27 mouse cellular contexts compared by ENCODE assay signal in genomic region chr2:138027411-138027810, GRCm38 (mm10).
"Had no signal": no experiment of that assay in that cellular context is flagged by ENCODE, and none has a peak within 500 bp of the region (broad histone marks: within the 10 kb centered on the region; RNA-seq: fewer than 3 reads in every experiment).

No protein-coding gene starts in this region.

- H3K4me3 ChIP-seq: embryonic facial prominence, embryonic 10.5 days; embryonic facial prominence, embryonic 12.5 days; embryonic facial prominence, embryonic 13.5 days; embryonic facial prominence, embryonic 15.5 days; erythroblast, embryonic 14.5 days; forebrain, embryonic 10.5 days; forebrain, embryonic 12.5 days; forebrain, embryonic 13.5 days; forebrain, embryonic 15.5 days; gastrocnemius, adult 2 months; heart, adult 2 months had no signal

- DNase-seq: cerebellum, adult 9-10 months; cerebellum, adult 9-11 months; cerebellum, postnatal 10 days; cerebellum, postnatal 14 days; cerebellum, postnatal 25 days; cerebellum, postnatal 36 days; embryo, embryonic 11 days; forebrain, postnatal 0 days; gastrocnemius, adult 2 months; gastrocnemius, postnatal 10 days; gastrocnemius, postnatal 14 days; gastrocnemius, postnatal 25 days; gastrocnemius, postnatal 36 days; heart, adult 11 months; heart, adult 18-20 months; heart, adult 2 months had no signal

- H3K36me3 ChIP-seq: embryonic facial prominence, embryonic 10.5 days; embryonic facial prominence, embryonic 12.5 days; embryonic facial prominence, embryonic 13.5 days; embryonic facial prominence, embryonic 15.5 days; forebrain, embryonic 10.5 days; forebrain, embryonic 12.5 days; forebrain, embryonic 15.5 days had no signal

- ATAC-seq: forebrain, embryonic 13.5 days; forebrain, embryonic 14.5 days; forebrain, embryonic 15.5 days; forebrain, embryonic 16.5 days; forebrain, postnatal 0 days had no signal

- H3K27me3 ChIP-seq: embryonic facial prominence, embryonic 12.5 days; embryonic facial prominence, embryonic 13.5 days; embryonic facial prominence, embryonic 15.5 days; forebrain, embryonic 12.5 days; forebrain, embryonic 13.5 days; forebrain, embryonic 15.5 days had no signal

- H3K4me1 ChIP-seq: embryonic facial prominence, embryonic 10.5 days; embryonic facial prominence, embryonic 12.5 days; embryonic facial prominence, embryonic 13.5 days; embryonic facial prominence, embryonic 15.5 days; forebrain, embryonic 10.5 days; forebrain, embryonic 12.5 days; forebrain, embryonic 13.5 days; forebrain, embryonic 15.5 days had no signal

- H3K27ac ChIP-seq: embryonic facial prominence, embryonic 10.5 days; embryonic facial prominence, embryonic 12.5 days; embryonic facial prominence, embryonic 13.5 days; embryonic facial prominence, embryonic 15.5 days; forebrain, embryonic 10.5 days; forebrain, embryonic 12.5 days; forebrain, embryonic 13.5 days; forebrain, embryonic 15.5 days; gastrocnemius, adult 2 months; heart, adult 2 months had no signal

- H3K4me2 ChIP-seq: embryonic facial prominence, embryonic 12.5 days; embryonic facial prominence, embryonic 13.5 days; embryonic facial prominence, embryonic 15.5 days; forebrain, embryonic 12.5 days; forebrain, embryonic 13.5 days; forebrain, embryonic 15.5 days had no signal

- H3K9me3 ChIP-seq: embryonic facial prominence, embryonic 10.5 days; embryonic facial prominence, embryonic 12.5 days; embryonic facial prominence, embryonic 13.5 days; embryonic facial prominence, embryonic 15.5 days; forebrain, embryonic 10.5 days; forebrain, embryonic 12.5 days; forebrain, embryonic 13.5 days; forebrain, embryonic 15.5 days had no signal

- H3K9ac ChIP-seq: embryonic facial prominence, embryonic 12.5 days; embryonic facial prominence, embryonic 13.5 days; embryonic facial prominence, embryonic 15.5 days; forebrain, embryonic 12.5 days; forebrain, embryonic 13.5 days; forebrain, embryonic 15.5 days; forebrain, postnatal 0 days had no signal
